Mouse (Mus musculus): ENCODE measurements around the gene Ulk4.
"Not testable (repeated sequence)": the region's sequence is repeated elsewhere in the genome, so short reads cannot be mapped to it uniquely, and the experiment has no call there.

Gene Ulk4

GRCm38 (mm10) chr9:120933886-120934758 is 342.9 kb downstream of the Ulk4 start:
- DNase-seq (ENCODE audit: low read depth), result peak; percentile 23

DNA sequence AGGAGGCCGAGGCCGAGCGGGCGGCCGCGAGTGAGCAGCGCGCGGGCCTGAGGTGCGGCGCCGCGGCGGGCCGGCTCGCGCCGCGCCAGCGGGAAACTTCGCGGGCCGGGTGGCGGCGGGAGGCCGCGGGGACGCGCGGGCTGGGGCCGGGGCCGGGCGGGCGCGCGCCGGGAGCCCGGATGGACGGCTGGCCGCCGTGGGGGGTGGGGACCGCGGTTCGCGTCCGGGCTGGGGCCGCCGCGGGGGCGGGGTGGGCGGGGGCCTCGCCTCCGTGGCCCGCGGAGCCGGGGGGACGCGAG is 343.5 kb downstream of the Ulk4 start:
- DNase-seq (ENCODE audit: low read depth), result no peak

DNA sequence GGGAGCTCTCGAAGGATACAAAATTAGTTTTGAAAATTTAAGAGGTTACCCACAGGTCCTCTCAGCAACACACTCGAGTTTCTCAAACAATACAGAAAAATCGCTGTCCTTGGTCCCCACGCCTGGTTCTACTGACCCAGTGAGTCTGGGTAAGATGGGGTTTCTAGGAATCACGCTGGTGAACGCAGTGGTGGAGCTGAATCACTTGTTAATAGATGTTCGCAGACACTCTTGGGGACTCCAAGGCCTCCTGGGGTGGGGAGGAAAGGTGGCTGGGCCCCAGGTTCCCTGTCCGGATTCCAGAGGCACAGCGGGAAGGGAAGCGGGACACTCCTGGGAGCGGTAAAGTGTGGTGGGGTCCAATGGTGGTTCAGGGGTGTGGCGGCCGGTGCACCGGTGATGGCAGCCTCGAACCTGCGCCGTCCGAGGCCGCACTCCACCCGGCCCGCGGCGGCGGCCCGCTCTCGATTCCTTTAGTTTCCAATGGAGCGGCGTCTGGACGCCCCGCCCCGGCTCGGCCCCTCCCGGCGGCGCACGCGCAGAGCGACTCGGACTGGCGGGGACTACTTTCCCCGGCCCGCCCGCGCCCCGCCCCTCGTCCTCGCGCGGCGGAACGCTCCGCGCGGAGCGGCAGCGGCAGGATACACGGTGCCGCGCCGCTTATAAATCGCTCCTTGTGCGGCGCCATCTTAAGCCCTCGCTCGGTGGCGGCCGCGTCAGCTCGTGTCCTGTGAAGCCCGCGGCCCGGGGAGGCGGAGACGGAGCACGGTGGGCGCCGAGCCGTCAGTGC is 344.0 kb downstream of the Ulk4 start:
- peak; percentile 95 for DNase-seq (ENCODE audit: low read depth)

- DNase-seq (ENCODE audit: low read depth), result no peak
These were observed 344.6 kb downstream of the Ulk4 start for GRCm38 (mm10) chr9:120932371-120932770.

DNA sequence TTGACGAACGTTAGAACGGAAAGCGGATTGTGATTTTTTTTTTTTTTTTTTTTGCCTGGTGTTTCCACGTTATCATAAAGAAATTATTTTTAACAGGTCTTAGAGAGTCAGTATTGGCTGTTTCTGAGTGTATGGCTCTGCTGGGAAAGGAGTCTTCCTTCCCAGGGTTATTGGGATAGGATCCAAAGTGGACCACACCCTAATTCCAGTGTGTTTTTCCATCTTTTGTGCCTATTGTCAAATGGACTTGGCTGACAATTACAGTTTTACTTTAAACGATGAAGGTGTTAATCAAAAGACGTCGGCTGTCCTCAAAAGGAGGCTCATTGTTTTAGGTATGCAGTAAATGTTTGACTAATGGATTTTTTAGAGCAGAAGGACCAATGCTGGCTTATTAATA is 346.2 kb downstream of the Ulk4 start:
- DNase-seq (ENCODE audit: low read depth), result no peak

GRCm38 (mm10) chr9:120930021-120930420 is 347.0 kb downstream of the Ulk4 start:
- DNase-seq (ENCODE audit: low read depth), result no peak

DNA sequence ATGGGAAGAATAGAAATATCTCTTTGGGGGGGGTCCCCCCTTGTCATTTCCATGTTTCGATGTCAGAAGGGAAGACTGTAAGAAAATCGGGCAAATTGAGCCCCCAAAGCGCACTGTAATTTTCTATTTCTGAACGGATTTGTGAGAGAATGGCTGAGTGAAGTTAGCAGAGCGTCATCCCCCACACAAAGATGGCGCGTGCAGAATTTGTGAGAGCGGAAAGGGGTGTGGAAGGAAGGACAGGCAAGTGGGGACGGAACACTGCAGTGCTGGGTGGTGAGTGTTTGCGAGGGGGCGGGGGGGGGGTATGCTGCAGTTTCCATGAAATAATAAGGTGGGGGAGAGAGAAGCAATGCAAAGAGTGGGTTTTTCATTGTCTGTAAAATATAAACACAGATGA is 347.9 kb downstream of the Ulk4 start, which contains the start of gene Ctnnb1:
Gene Ctnnb1 (plus strand): TSS at position 136 of the 400 bp plus-strand sequence.
- DNase-seq (ENCODE audit: low read depth), result no peak

DNA sequence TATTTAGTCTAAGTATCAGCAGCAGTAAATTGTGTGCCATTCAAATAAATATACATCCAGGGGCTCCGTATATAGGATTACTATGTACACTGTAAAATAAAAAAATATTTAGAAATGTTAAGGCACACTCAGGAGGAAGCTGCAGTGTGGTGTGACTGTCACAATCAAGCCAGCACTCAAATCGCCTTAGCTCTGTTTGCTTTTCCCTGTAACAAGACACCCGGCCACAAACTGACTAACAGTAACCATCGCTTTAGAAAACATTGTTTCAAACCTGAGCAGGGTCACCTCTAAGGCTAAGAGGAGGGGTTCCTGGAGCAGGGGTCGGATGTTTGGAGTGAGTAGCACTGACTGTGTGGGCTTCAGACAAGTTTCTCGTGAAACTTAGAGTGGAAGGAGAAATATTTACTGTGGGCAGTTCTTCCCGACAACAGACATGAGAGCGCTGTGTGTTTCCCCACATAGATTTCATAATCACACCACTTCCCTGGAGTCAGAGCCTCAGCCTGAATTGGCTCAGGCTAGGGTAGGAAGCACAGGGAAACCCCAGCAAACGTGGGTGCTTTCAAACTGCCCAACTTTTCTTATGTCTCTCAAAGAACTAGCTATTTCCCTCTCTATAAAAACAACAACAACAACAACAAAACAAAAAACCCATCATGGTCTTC is 349.9 kb downstream of the Ulk4 start:
- peak; percentile 90 for DNase-seq (ENCODE audit: low read depth)

DNA sequence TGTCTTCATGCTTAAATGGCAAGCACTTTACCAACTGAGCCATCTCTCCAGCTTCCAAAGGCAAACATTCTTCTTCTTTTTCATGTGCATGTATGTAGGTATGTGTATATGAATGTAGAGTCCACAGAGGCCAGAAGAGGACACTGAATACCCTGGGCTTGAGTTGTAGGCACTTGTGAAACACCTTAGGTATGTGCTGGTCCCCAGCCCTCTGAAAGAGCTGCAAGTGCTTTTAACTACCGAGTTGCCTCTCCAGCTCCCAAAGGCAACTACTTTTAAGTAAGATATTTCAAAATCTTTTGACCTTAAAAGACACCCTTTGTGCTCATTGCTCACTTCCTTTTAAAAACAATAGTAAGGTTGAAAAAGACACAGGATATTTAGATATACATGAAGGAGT is 350.9 kb downstream of the Ulk4 start:
- DNase-seq (ENCODE audit: low read depth), result no peak

- DNase-seq (ENCODE audit: low read depth), result peak; percentile 47
These were observed 357.9 kb downstream of the Ulk4 start for GRCm38 (mm10) chr9:120919130-120919529.

- DNase-seq (ENCODE audit: low read depth), result peak; percentile 81
These were observed 358.4 kb downstream of the Ulk4 start for GRCm38 (mm10) chr9:120918642-120919041.

DNA sequence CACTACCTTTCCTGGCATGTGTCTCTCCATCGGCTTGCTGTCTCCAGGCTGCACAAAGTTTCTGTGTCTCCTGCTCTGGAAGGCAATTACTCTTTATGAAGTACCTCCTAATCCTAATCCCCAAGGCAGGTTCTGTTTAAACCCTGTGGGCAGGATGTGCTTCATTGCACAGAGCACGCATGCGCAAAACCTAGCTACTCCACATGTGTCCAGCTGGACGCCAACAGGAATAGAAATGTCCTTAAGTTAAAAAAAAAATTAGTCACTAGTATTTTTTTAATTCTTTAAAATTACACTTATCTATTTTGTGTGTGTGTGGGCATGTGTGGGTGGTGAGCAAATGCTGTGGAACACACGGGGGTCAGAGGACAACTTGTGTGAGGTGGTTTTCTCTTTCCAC is 358.8 kb downstream of the Ulk4 start:
- DNase-seq (ENCODE audit: low read depth), result no peak

DNA sequence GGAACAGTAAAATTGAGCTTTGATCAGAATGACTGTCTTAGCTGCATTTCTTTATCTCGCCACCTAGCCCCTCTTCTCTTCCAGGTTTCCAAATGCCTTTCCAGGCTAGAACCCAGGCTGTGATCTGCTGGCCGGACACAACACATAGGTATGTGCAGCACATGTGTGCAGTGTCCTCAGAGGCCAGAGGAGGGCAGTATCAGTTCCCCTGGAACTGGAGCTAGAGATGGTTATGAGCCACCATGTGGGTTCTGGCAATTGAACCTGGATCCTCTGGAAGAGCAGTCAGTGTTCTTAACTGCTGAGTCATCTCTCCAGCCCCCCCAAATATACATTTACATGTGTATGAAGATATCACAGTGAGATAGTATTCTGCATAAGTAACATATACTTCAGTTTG is 359.4 kb downstream of the Ulk4 start:
- DNase-seq (ENCODE audit: low read depth), result not testable (repeated sequence)

DNA sequence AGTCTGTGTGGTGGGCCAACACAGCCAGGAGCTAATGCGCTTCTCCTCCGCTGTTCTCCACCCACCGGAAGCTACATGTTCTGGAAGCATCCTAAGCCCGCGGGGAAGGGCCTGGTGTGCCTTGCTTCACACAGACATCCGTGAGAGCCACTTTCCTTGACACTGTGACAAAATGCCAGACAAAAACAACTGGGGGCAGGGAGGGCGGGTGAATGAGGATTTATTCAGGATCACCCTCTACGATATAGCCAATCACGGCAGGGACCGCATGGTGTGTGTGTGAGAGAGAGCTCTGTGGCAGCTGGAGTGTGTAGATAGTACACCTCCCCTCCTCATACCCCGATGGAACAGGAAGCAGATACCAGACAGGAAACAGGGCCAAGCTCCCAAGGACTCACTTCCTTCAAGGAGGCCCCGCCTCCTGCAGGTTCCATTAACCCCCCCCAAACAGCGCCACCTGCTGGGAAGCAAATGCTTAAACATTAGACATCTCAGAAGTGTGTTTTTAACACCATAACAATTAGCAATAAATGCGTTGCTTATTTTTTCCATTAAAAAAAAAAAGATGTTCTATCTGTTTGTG is 362.0 kb downstream of the Ulk4 start:
- DNase-seq (ENCODE audit: low read depth), result peak; percentile 90

DNA sequence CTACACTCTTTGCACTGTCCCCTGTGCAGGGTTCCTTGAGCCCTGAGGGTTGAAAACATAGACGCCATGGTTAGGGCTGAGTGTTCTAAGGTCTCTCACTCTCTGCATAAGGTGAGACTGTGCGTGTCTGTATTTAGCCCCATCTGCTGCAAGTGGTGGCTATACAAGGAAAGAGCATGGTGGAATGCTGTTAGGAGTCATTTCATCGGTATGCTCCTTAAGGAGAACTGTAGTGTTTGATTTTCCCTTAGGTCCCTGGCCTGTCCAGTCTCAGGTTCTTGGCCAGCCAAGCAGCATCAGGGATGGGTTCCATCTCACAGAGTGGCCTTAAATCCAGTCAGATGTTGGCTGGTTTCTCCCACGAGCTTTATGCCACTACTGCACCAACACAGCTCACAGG is 362.6 kb downstream of the Ulk4 start:
- DNase-seq (ENCODE audit: low read depth), result no peak

DNA sequence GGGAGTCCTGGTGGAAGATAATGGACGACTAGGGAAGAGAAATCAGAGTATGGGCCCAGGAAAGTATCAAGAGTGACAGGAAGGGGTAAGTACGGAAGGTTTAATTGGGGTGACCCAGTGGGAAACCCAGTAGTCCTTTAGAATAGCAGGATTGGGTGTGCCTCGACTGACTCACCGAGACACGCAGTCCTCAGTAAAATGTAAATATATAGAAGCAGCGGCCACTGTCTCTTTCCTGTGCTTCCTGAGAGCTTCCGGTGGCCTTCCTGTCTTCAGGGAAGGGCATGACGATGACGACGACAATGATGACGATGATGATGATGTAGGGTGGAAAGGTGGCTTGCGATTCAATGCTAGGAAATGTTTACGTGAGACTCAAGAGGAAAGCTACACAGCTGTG is 363.8 kb downstream of the Ulk4 start:
- DNase-seq (ENCODE audit: low read depth), result peak; percentile 13

GRCm38 (mm10) chr9:120908461-120908860 is 368.5 kb downstream of the Ulk4 start:
- no peak for DNase-seq (ENCODE audit: low read depth)

All from 416B (cell line).